Mouse (Mus musculus) CH12.LX (cell line): ENCODE results near the gene Tstd1. TPM values are rescaled to one million over a fixed set of nuclear protein-coding genes. Genes with fewer than 3 reads are reported as not detected.

ENCODE experiments used
- DNase-seq: peaks from one replicate; pipeline ENCODE4 v3.0.0-alpha.2; 2013; ENCODE audit errors: extremely low read depth
- H3K27ac ChIP-seq: 2 replicates; pipeline ENCODE4 v1.5.1; 2012; ENCODE audit warnings: low read depth, mild to moderate bottlenecking, control low read depth, moderate library complexity; ENCODE audit not compliant: insufficient read depth
- H3K27me3 ChIP-seq: replicated peaks from 2 replicates; pipeline ENCODE3; 2012; ENCODE audit warnings: inconsistent platforms
- H3K36me3 ChIP-seq, 2 experiments: replicated peaks in 1 of 2; 2 replicates each; pipeline versions ENCODE3 to v1.6.1; 2012; ENCODE audit warnings: inconsistent platforms in 1 of 2, low read length in 1 of 2, mild to moderate bottlenecking in 1 of 2, mixed read lengths in 1 of 2, moderate library complexity in 1 of 2; ENCODE audit not compliant: control insufficient read depth in 1 of 2, insufficient read depth in 1 of 2
- H3K4me1 ChIP-seq, 2 experiments: 2 replicates each; pipeline ENCODE4 v1.6.1; 2012; ENCODE audit warnings: inconsistent platforms in 1 of 2, moderate library complexity in 1 of 2; ENCODE audit not compliant: insufficient read depth in 2 of 2, control insufficient read depth in 1 of 2
- H3K4me2 ChIP-seq: 2 replicates; pipeline ENCODE4 v1.6.1; 2012; ENCODE audit warnings: low read depth, mild to moderate bottlenecking, control low read depth; ENCODE audit not compliant: poor library complexity, insufficient read depth, severe bottlenecking
- H3K4me3 ChIP-seq, 3 experiments: fragments of 150-350 bp in 1 of 3; sonication (generic) in 1 of 3; replicated peaks in 1 of 3; 2 replicates each; pipeline versions ENCODE3 to v1.5.1; 2011 to 2012; ENCODE audit warnings: low read depth in 2 of 3, low read length in 2 of 3, mild to moderate bottlenecking in 2 of 3, moderate library complexity in 2 of 3, control low read depth in 1 of 3, improper control_type of control experiment in 1 of 3, inconsistent platforms in 1 of 3, mixed read lengths in 1 of 3; ENCODE audit not compliant: poor library complexity in 1 of 3
- H3K79me2 ChIP-seq: replicated peaks from 2 replicates; pipeline ENCODE4 v1.6.1; 2012; ENCODE audit warnings: mild to moderate bottlenecking, moderate library complexity; ENCODE audit not compliant: control insufficient read depth, poor library complexity, insufficient read depth, severe bottlenecking; ENCODE audit errors: extremely low read depth
- H3K9ac ChIP-seq: 2 replicates; pipeline ENCODE4 v1.6.1; 2012; ENCODE audit warnings: low read depth, mild to moderate bottlenecking, control low read depth, moderate library complexity; ENCODE audit not compliant: insufficient read depth
- H3K9me3 ChIP-seq: replicated peaks from 2 replicates; pipeline ENCODE3; 2012; ENCODE audit warnings: low read length, inconsistent platforms, mixed read lengths
- BHLHE40 ChIP-seq: IDR thresholded peaks from 2 replicates; pipeline ENCODE4 v1.6.1; 2011; ENCODE audit warnings: mild to moderate bottlenecking, low read depth, low read length, improper control_type of control experiment
- CHD2 ChIP-seq: IDR thresholded peaks from 2 replicates; pipeline ENCODE4 v1.6.1; 2011; ENCODE audit warnings: low read length, improper control_type of control experiment
- CTCF ChIP-seq, 2 experiments: IDR thresholded peaks in 1 of 2; conservative IDR thresholded peaks in 1 of 2; 2 replicates each; pipeline ENCODE4 v1.5.1; 2011 to 2012; ENCODE audit warnings: low read depth in 2 of 2, low read length in 2 of 2, improper control_type of control experiment in 1 of 2, inconsistent platforms in 1 of 2, mild to moderate bottlenecking in 1 of 2, moderate library complexity in 1 of 2
- E2F4 ChIP-seq: IDR thresholded peaks from 2 replicates; pipeline ENCODE4 v1.6.1; 2011; ENCODE audit warnings: low read depth, low read length, improper control_type of control experiment; ENCODE audit not compliant: insufficient replicate concordance
- ETS1 ChIP-seq: conservative IDR thresholded peaks from 2 replicates; pipeline ENCODE4 v1.6.1; 2012; ENCODE audit warnings: low read depth, mild to moderate bottlenecking, inconsistent platforms, low read length, improper control_type of control experiment, moderate library complexity
- GABPA ChIP-seq: IDR thresholded peaks from 2 replicates; pipeline ENCODE4 v1.6.1; 2012; ENCODE audit warnings: low read depth, low read length, improper control_type of control experiment, inconsistent platforms; ENCODE audit not compliant: insufficient replicate concordance
- HCFC1 ChIP-seq: IDR thresholded peaks from 2 replicates; pipeline ENCODE4 v1.6.1; 2012; ENCODE audit warnings: low read depth, mild to moderate bottlenecking, inconsistent platforms, low read length, improper control_type of control experiment
- IRF4 ChIP-seq: IDR thresholded peaks from 2 replicates; pipeline ENCODE4 v1.6.1; 2014; ENCODE audit warnings: low read depth, mild to moderate bottlenecking, inconsistent platforms, low read length, improper control_type of control experiment
- JUN ChIP-seq: IDR thresholded peaks from 2 replicates; pipeline ENCODE4 v1.6.1; 2011; ENCODE audit warnings: low read depth, mild to moderate bottlenecking, low read length, improper control_type of control experiment, moderate library complexity; ENCODE audit not compliant: insufficient read depth
- MAX ChIP-seq: IDR thresholded peaks from 2 replicates; pipeline ENCODE4 v1.6.1; 2011; ENCODE audit warnings: low read length, improper control_type of control experiment
- MAZ ChIP-seq: IDR thresholded peaks from 2 replicates; pipeline ENCODE4 v1.6.1; 2012; ENCODE audit warnings: low read depth, mild to moderate bottlenecking, inconsistent platforms, low read length, improper control_type of control experiment, moderate library complexity
- MEF2A ChIP-seq: IDR thresholded peaks from 2 replicates; pipeline ENCODE4 v1.6.1; 2014; ENCODE audit warnings: low read depth, mild to moderate bottlenecking, inconsistent platforms, low read length, improper control_type of control experiment, borderline replicate concordance
- MXI1 ChIP-seq: IDR thresholded peaks from 2 replicates; pipeline ENCODE4 v1.6.1; 2011; ENCODE audit warnings: mild to moderate bottlenecking, low read depth, low read length, improper control_type of control experiment
- NELFE ChIP-seq: IDR thresholded peaks from 2 replicates; pipeline ENCODE4 v1.6.1; 2011; ENCODE audit warnings: low read depth, low read length, improper control_type of control experiment
- NRF1 ChIP-seq: IDR thresholded peaks from 2 replicates; pipeline ENCODE4 v1.6.1; 2014; ENCODE audit warnings: low read depth, mild to moderate bottlenecking, inconsistent platforms, low read length, improper control_type of control experiment, moderate library complexity
- PAX5 ChIP-seq: IDR thresholded peaks from 2 replicates; pipeline ENCODE4 v1.6.1; 2012; ENCODE audit warnings: low read length, inconsistent platforms, mixed read lengths
- POLR2AphosphoS2 ChIP-seq: IDR thresholded peaks from 2 replicates; pipeline ENCODE4 v1.6.1; 2011; ENCODE audit warnings: low read depth, low read length, improper control_type of control experiment
- RAD21 ChIP-seq: IDR thresholded peaks from 2 replicates; pipeline ENCODE4 v1.6.1; 2011; ENCODE audit warnings: low read depth, mild to moderate bottlenecking, low read length, improper control_type of control experiment, moderate library complexity
- SIN3A ChIP-seq: IDR thresholded peaks from 2 replicates; pipeline ENCODE4 v1.6.1; 2012; ENCODE audit warnings: low read length, improper control_type of control experiment, inconsistent platforms
- TBP ChIP-seq: conservative IDR thresholded peaks from 2 replicates; pipeline ENCODE4 v1.6.1; 2011; ENCODE audit warnings: low read depth, low read length, improper control_type of control experiment
- TCF12 ChIP-seq: IDR thresholded peaks from 2 replicates; pipeline ENCODE4 v1.6.1; 2014; ENCODE audit warnings: low read depth, mild to moderate bottlenecking, inconsistent platforms, low read length, improper control_type of control experiment
- UBTF ChIP-seq: IDR thresholded peaks from 2 replicates; pipeline ENCODE4 v1.6.1; 2012; ENCODE audit warnings: low read depth, mild to moderate bottlenecking, inconsistent platforms, low read length, improper control_type of control experiment, moderate library complexity
- USF2 ChIP-seq: conservative IDR thresholded peaks from 2 replicates; pipeline ENCODE4 v1.6.1; 2011; ENCODE audit warnings: low read depth, low read length, improper control_type of control experiment
- ZC3H11A ChIP-seq: IDR thresholded peaks from 2 replicates; pipeline ENCODE4 v1.6.1; 2012; ENCODE audit warnings: low read depth, mild to moderate bottlenecking, inconsistent platforms, low read length, improper control_type of control experiment
- ZKSCAN1 ChIP-seq: IDR thresholded peaks from 2 replicates; pipeline ENCODE4 v1.6.1; 2012; ENCODE audit warnings: low read depth, inconsistent platforms, low read length, improper control_type of control experiment, borderline replicate concordance
- ZMIZ1 ChIP-seq: IDR thresholded peaks from 2 replicates; pipeline ENCODE4 v1.6.1; 2012; ENCODE audit warnings: low read depth, mild to moderate bottlenecking, inconsistent platforms, low read length, improper control_type of control experiment
- ZNF384 ChIP-seq: IDR thresholded peaks from 2 replicates; pipeline ENCODE4 v1.6.1; 2012; ENCODE audit warnings: low read depth, low read length, improper control_type of control experiment, inconsistent platforms
- dilution Hi-C: fragments of 300-500 bp; cut with MboI; formaldehyde crosslinking; loops from 2 replicates; pipeline ENCODE4 v1.14.3; 2020; ENCODE audit warnings: low sequenced_read_pairs; ENCODE audit not compliant: extremely low pct_unique_long_range_greater_than_20kb, extremely low pct_ligation_motif_present
- in situ Hi-C: fragments of 300-500 bp; cut with MboI; formaldehyde crosslinking; loops from 3 replicates; pipeline ENCODE4 v1.14.3; 2019; ENCODE audit warnings: low sequenced_read_pairs, low pct_ligation_motif_present, low pct_unique_long_range_greater_than_20kb, mixed read lengths
- polyA plus RNA-seq: library from polyadenylated mRNA; unstranded; fragments of >175 nt; gene quantifications from 2 replicates; pipeline ENCODE4 v1.2.1, GENCODE M21; 2012; ENCODE audit warnings: low read depth; ENCODE audit not compliant: insufficient read length
- total RNA-seq, 2 experiments: library from RNA; depleted of rRNA; stranded (reverse); fragments of 300-350 nt in 1 of 2; fragments of >200 nt in 1 of 2; gene quantifications; 2 replicates each; pipeline ENCODE4 v1.2.3; 2012 to 2014

Gene Tstd1
- total and polyA plus RNA-seq, 3 experiments = 1.4 to 3.5 (median 2.5) TPM

GRCm38 (mm10) chr1:171402991-171403390 lies 15.7 kb upstream of the Tstd1 start:
- no peaks in the 10 kb centered on the region for H3K27me3 ChIP-seq
- H3K79me2 ChIP-seq = peaks cover 16% of the 10 kb centered on the region
- H3K4me1 ChIP-seq = peaks cover 0 to 12% of the 10 kb centered on the region in 2 experiments; a peak in 1 of 4 replicates
- H3K4me2 ChIP-seq = no peak overlapping the region
- TF ChIP-seq CTCF (conservative IDR thresholded peaks at IDR 0.05 in 1 of 2, IDR thresholded peaks at IDR 0.05 in 1 of 2; ENCODE audit: low read depth in 2 of 2, low read length in 2 of 2) = no peak
- TF ChIP-seq CHD2 = no peak
- TF ChIP-seq TBP = no peak
- no peak for TF ChIP-seq HCFC1
- no peak for TF ChIP-seq ZMIZ1
- TF ChIP-seq USF2 = no peak
- TF ChIP-seq JUN = no peak
- TF ChIP-seq E2F4 = no peak
- no peak for TF ChIP-seq ZKSCAN1
- TF ChIP-seq RAD21 = no peak
- TF ChIP-seq NELFE = no peak
- TF ChIP-seq GABPA = no peak
- TF ChIP-seq ZNF384 = no peak
- TF ChIP-seq MAZ = no peak
- TF ChIP-seq TCF12 = no peak
- TF ChIP-seq, all 38 proteins: peak for 0
- in situ Hi-C loops = no loop called here
- H3K4me3 ChIP-seq = no peak overlapping the region
- H3K27ac ChIP-seq = no peak overlapping the region
- H3K9ac ChIP-seq = no peak overlapping the region
- dilution Hi-C loops = no loop called here
- H3K9me3 ChIP-seq = no peaks in the 10 kb centered on the region
- H3K36me3 ChIP-seq = peaks cover 89 to 96% of the 10 kb centered on the region in 2 experiments
- no peak for DNase-seq

- Histone ChIP-seq H3K9me3 (no peaks in the 10 kb centered on the region), H3K36me3 (peaks cover 61 to 70% of the 10 kb centered on the region in 2 experiments), H3K4me2 (no peak overlapping the region), H3K79me2 (peaks cover 4% of the 10 kb centered on the region)
- TF ChIP-seq PAX5 = no peak
- TF ChIP-seq MEF2A = no peak
- no peak for TF ChIP-seq MXI1
- TF ChIP-seq NRF1 = no peak
- TF ChIP-seq SIN3A = no peak
- TF ChIP-seq ETS1 = no peak
- no peak for TF ChIP-seq NELFE
- TF ChIP-seq TBP = no peak
- TF ChIP-seq ZC3H11A = no peak
- no peak for TF ChIP-seq JUN
- no peak for TF ChIP-seq E2F4
- no peak for TF ChIP-seq MAX
- no peak for TF ChIP-seq BHLHE40
- TF ChIP-seq IRF4 = no peak
- no peak for TF ChIP-seq CHD2
- TF ChIP-seq UBTF = no peak
- no peak for TF ChIP-seq RAD21
- TF ChIP-seq POLR2AphosphoS2 = no peak
- TF ChIP-seq, all 38 proteins: peak for 0
- no peak overlapping the region for H3K4me3 ChIP-seq
- no peak overlapping the region for H3K9ac ChIP-seq
- dilution Hi-C loops (no loop called here), in situ Hi-C loops (no loop called here)
- H3K4me1 ChIP-seq = peaks cover 2 to 31% of the 10 kb centered on the region in 2 experiments; a peak in 2 of 4 replicates
- no peaks in the 10 kb centered on the region for H3K27me3 ChIP-seq
- DNase-seq = no peak
- H3K27ac ChIP-seq = no peak overlapping the region
These were observed 11.4 kb upstream of the Tstd1 start for GRCm38 (mm10) chr1:171407263-171407662.
